Mouse (Mus musculus) G1E-ER4 (cell line): ENCODE data around the gene Hdac5. TPM values are rescaled to one million over a fixed set of nuclear protein-coding genes. Genes with fewer than 3 reads are reported as not detected.

Experiments used
- GATA1 ChIP-seq: IDR thresholded peaks from one replicate; pipeline ENCODE4 v1.8.0; 2012; ENCODE audit warnings: low read length, inconsistent platforms
- polyA plus RNA-seq: library from polyadenylated mRNA; stranded (reverse); fragments of >175 nt; gene quantifications from 2 replicates; pipeline ENCODE4 v1.2.3, GENCODE M21; 2012

Hdac5 gene
- polyA plus RNA-seq, 1 experiment = 38.8 TPM

GRCm38 (mm10) chr11:102184646-102185495 is 45.1 kb downstream of the Hdac5 start, which contains the start of gene Lsm12:
Lsm12 (minus strand) TSS chr11:102185296.
- TF ChIP-seq GATA1 = no peak

- TF ChIP-seq GATA1 = no peak
Measured at GRCm38 (mm10) chr11:102184253-102184645, 45.7 kb downstream of the Hdac5 start.

GRCm38 (mm10) chr11:102179836-102180235 is 50.1 kb downstream of the Hdac5 start:
- TF ChIP-seq GATA1 = no peak

- no peak for TF ChIP-seq GATA1
Measured at GRCm38 (mm10) chr11:102168689-102169088, 61.3 kb downstream of the Hdac5 start.

GRCm38 (mm10) chr11:102167539-102167938 is 62.4 kb downstream of the Hdac5 start:
- no peak for TF ChIP-seq GATA1

- TF ChIP-seq GATA1 = no peak
Measured at GRCm38 (mm10) chr11:102165971-102166722, 63.8 kb downstream of the Hdac5 start.

- no peak for TF ChIP-seq GATA1
Measured at GRCm38 (mm10) chr11:102159781-102160180, 70.2 kb downstream of the Hdac5 start.

GRCm38 (mm10) chr11:102156786-102157089 is 73.2 kb downstream of the Hdac5 start:
- TF ChIP-seq GATA1 = no peak

GRCm38 (mm10) chr11:102156039-102156785 is 73.8 kb downstream of the Hdac5 start, which contains the start of gene Tmem101:
Tmem101 (minus strand) TSS chr11:102156404.
- TF ChIP-seq GATA1 = no peak

- TF ChIP-seq GATA1 = no peak
Measured at GRCm38 (mm10) chr11:102147213-102147989, 82.6 kb downstream of the Hdac5 start.

- no peak for TF ChIP-seq GATA1
Measured at GRCm38 (mm10) chr11:102146531-102146930, 83.4 kb downstream of the Hdac5 start.

- TF ChIP-seq GATA1 = no peak
Measured at GRCm38 (mm10) chr11:102146005-102146404, 84.0 kb downstream of the Hdac5 start.

GRCm38 (mm10) chr11:102145471-102146001 is 84.4 kb downstream of the Hdac5 start, which contains the start of gene Nags:
Nags (plus strand) TSS chr11:102145513.
- no peak for TF ChIP-seq GATA1

GRCm38 (mm10) chr11:102144957-102145470 is 85.0 kb downstream of the Hdac5 start:
- no peak for TF ChIP-seq GATA1

Other genes starting within 250 kb of the Hdac5 start
- gene Cfap97d1, start 245.9 kb downstream of the Hdac5 start, polyA plus RNA-seq = not detected in 2 replicates
- gene Dusp3, start 243.2 kb downstream of the Hdac5 start, polyA plus RNA-seq = not detected in 2 replicates
- not detected in 2 replicates for gene Mpp3, start 201.7 kb downstream of the Hdac5 start, polyA plus RNA-seq
- not detected in 2 replicates for gene Cd300lg, start 188.7 kb downstream of the Hdac5 start, polyA plus RNA-seq
- 17.3 and 17.7 TPM in 2 replicates for gene Mpp2, start 141.7 kb downstream of the Hdac5 start, polyA plus RNA-seq
- gene Ppy, start 128.8 kb downstream of the Hdac5 start, polyA plus RNA-seq = not detected in 2 replicates
- gene Pyy, start 122.3 kb downstream of the Hdac5 start, polyA plus RNA-seq = not detected in 2 replicates
- gene Nags, start 84.7 kb downstream of the Hdac5 start, polyA plus RNA-seq = not detected in 2 replicates
- gene Tmem101, start 73.8 kb downstream of the Hdac5 start, polyA plus RNA-seq = 13.0 and 14.8 TPM in 2 replicates
- gene Lsm12, start 44.9 kb downstream of the Hdac5 start, polyA plus RNA-seq = 106 and 164 TPM in 2 replicates
- gene G6pc3, start 40.5 kb downstream of the Hdac5 start, polyA plus RNA-seq = 21.2 and 21.5 TPM in 2 replicates
- 4.7 and 11.3 TPM in 2 replicates for gene BC030867, start 18.7 kb upstream of the Hdac5 start, polyA plus RNA-seq
- gene Asb16, start 38.6 kb upstream of the Hdac5 start, polyA plus RNA-seq = not detected in 2 replicates
- 35.4 and 44.5 TPM in 2 replicates for gene Tmub2, start 54.8 kb upstream of the Hdac5 start, polyA plus RNA-seq
- gene Atxn7l3, start 66.5 kb upstream of the Hdac5 start, polyA plus RNA-seq = 67.5 and 84.9 TPM in 2 replicates
- gene Ubtf, start 89.6 kb upstream of the Hdac5 start, polyA plus RNA-seq = 180 and 263 TPM in 2 replicates
- 7.0 and 10.8 TPM in 2 replicates for gene Slc4a1, start 136.0 kb upstream of the Hdac5 start, polyA plus RNA-seq
- not detected in 2 replicates for gene Rundc3a, start 163.2 kb upstream of the Hdac5 start, polyA plus RNA-seq
- gene Slc25a39, start 177.8 kb upstream of the Hdac5 start, polyA plus RNA-seq = 260 and 309 TPM in 2 replicates
- gene Grn, start 200.1 kb upstream of the Hdac5 start, polyA plus RNA-seq = 13.2 and 18.9 TPM in 2 replicates
- gene Fam171a2, start 217.5 kb upstream of the Hdac5 start, polyA plus RNA-seq = 0.23 and 0.30 TPM in 2 replicates
- gene Itga2b, start 240.0 kb upstream of the Hdac5 start, polyA plus RNA-seq = 18.0 and 29.0 TPM in 2 replicates